Mouse (Mus musculus) ES-CJ7 (cell line): ENCODE data around the gene Zfp335.
A peak's percentile ranks its signal among the peaks of the same experiment; 100 is the strongest.

ENCODE experiments used
- DNase-seq: peaks from one replicate; pipeline ENCODE4 v3.0.0; 2011; ENCODE audit warnings: low read depth, low spot score

Gene Zfp335

DNA sequence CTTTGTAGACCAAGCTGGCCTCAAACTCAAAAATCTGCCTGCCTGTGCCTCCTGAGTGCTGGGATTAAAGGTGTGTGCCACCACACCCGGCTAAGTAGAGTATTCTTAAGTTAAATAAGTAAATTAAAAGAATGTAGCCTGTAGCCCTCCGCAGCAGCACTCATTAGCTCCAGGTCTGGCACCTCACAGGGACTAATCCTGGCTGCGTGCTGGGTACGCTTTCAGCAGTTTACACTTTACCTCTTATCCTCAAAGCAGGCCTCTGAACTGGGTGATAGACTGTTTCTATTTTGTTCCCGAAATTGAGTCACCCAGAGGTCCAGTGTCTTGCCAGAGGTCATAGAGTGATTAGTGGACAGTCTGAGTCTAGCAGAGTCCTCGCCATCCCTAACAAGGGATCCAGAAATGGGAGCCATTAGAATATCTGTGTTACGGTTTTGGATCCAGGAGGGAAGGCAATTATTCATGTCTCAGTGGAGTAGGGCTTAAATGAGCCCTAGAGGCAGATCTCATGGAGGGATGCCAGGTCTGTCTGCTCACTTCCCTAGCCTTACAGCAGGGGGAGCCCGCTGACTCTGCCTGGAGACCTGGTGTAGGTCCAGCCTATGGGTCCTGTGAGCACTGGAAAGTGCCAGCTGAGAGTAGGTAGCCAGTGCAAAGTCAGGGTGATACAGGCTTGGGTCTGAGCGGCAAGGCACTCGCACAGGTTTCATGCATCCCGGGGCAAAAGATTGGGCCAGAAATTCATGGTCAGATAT is 12.7 kb upstream of the Zfp335 start:
- DNase-seq: peak; percentile 77

- no peak for DNase-seq
Measured at GRCm38 (mm10) chr2:164923291-164923690, 11.7 kb upstream of the Zfp335 start.

DNA sequence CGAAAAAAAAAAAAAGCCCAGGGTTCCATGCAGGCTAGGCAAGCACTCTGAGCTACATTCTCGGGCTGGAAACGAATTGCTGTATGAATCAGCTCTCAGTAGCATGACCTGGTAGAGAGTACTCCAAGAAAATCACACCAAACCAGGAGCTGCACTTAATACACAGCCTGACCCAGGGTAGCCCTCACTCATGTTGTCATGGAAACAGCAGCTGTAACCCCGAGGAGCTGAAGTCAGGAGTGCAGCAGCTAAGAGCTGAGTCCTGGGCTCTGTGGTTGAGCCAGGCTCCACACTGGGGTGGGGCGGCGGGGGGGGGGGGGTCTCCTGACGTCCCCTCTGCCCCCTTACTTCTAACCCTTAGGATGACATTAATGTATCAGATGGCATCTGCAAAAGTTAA is 10.4 kb upstream of the Zfp335 start:
- DNase-seq: no peak

DNA sequence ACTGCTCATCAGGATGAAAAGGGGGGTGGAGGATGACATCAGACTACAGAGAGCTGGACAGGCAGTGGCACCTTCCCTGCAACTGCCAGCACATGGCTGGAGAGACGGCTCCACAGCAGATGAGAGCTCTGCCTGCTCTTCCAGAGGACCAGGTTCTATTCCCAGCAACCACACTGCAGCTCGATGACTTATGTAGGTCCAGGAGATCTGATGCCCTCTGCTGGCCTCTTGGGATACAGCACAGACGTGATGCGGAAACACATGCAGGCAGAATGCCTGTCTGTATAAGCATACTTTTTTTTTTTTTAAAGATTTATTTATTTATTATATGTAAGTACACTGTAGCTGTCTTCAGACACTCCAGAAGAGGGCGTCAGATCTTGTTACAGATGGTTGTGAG is 6.8 kb upstream of the Zfp335 start:
- DNase-seq: peak; percentile 87

GRCm38 (mm10) chr2:164917371-164917770 is 5.8 kb upstream of the Zfp335 start:
- DNase-seq: peak; percentile 80

DNA sequence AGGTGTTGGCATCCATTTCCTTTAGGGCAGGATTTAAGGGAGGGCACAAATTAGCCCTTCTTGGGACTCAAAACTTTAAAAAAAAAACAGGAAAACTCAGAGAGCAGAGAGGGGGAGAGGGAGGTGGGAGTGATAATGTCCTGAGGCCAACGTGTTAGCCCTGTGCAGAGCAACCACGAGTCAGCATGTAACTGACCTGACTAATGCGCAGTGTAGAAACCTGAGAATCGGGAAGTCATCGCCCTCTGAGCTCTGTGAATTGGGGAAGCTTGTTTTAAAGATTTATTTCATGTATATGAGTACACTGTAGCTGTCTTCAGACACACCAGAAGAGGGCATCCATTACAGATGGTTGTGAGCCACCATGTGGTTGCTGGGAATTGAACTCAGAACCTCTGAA is 5.3 kb upstream of the Zfp335 start:
- DNase-seq: no peak

GRCm38 (mm10) chr2:164913428-164913786 is 1.9 kb upstream of the Zfp335 start:
- DNase-seq: no peak

GRCm38 (mm10) chr2:164912749-164913427 is 1.3 kb upstream of the Zfp335 start:
- DNase-seq: no peak

DNA sequence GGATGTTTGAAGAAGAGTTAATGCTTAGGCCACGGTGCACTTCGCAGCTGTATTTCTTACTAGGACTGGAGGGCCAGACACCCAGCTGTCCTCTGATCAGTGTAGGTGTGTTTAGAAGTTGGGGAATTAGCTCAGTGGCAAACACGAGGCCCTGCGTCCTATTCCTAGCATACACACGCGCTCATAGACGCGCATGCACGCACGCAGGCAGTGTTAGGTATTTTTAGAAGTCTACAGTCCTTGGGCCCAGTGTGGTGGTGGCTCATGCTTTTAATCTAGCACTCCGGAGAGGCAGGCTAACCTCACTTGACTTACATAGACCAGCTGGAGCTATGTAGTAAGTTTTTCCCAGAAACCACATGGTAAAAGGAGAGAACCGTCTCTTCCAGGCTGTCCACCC is 594 bp upstream of the Zfp335 start:
- DNase-seq: peak; percentile 40

GRCm38 (mm10) chr2:164910360-164911061 is 1.0 kb downstream of the Zfp335 start:
- DNase-seq: no peak

DNA sequence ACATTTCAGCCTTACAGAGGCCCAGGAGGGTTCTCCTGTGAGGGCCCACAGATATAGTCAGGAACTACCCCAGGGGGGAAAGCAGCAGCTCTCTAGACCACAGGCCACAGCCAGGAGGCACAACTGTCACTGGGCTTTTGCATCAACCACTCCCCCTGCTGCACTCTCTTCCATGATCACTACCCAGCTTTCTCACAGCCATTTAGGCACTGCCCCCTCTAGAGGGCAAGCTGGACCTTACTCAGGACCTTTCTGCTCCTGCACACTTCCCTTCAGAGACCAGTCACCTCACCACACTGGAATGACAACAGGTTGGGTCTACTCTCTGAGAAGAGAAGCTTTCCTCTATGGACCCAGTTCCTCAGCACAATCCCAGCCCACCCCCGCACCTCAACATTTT is 2.0 kb downstream of the Zfp335 start:
- peak; percentile 57 for DNase-seq

DNA sequence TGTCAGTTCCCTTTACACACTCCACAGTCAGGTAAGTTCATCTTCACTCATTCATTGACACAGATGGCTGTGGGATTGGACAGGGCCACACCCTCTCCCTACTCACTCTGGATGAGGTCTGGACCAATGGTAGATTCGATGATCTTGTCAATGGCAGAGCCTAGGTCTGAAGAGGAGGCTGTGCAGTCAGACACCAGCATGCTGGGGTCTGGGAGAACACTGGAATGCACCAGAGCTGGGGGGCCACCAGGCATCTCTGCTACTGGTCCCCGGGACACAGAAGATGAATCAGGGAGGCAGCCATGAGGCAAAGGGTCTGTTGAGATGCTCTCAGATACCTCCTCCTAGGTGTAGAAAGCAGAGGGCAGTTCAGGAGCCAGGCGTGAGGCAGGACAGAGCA is 2.5 kb downstream of the Zfp335 start:
- no peak for DNase-seq

- DNase-seq: no peak
Measured at GRCm38 (mm10) chr2:164908011-164908410, 3.5 kb downstream of the Zfp335 start.

DNA sequence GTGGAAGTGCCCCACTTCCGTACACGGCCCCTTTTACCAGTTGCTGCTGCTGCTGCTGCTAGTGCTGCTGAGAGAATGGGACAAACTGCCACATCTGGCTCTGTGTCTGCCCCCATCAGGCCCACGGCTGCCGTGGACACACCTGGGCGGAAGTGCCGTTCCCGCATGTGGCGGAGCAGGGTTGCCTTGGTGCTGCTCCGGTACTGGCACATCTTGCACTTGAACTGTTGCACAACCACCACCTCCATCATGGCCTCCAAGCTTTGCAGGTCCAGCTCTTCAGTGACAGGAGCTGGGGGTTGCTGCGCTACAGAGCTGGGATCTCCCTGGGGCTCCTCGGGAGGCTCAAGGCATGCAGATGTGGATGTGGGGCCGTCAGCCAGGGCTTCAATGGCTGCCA is 4.0 kb downstream of the Zfp335 start:
- no peak for DNase-seq

DNA sequence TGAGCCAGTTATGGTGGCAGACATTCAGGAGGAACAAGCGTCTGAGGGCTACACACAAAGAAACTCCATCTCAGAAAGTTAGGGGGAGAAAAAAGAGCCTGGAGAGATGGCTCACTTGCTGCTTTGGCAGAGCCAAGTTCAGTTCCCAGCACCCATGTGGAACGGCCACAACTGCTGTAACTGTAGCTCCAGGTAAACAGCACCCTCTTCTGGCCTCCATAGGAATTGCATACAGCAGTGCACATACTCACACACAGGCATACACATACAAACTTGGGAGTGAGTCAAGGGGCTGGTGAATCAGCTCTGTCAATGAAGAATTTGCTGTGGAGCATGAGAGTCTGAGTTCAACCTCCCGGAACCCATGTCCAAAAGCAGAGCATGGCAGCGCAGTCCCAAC is 5.5 kb downstream of the Zfp335 start:
- DNase-seq: peak; percentile 63

- no peak for DNase-seq
Measured at GRCm38 (mm10) chr2:164903496-164903895, 8.1 kb downstream of the Zfp335 start.

DNA sequence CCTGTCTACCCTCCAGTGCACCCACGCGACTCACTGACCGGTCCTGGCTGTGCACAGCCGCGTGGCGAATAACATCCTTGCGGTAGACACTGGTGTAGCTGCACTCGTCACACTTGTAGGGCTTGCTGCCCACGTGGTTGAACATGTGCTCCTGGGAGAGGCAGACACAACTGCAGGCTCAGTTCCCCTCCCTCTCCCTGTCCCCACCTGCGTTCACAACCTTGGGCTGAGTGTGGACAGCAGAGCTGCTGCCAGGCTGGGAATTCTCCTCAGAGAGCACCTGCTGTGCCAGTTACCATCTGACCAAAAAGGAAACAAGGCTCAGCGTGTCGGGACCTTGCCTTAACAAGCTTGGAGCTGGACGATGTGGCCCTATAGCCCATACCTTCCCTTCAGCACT is 10.2 kb downstream of the Zfp335 start:
- no peak for DNase-seq

- no peak for DNase-seq
Measured at GRCm38 (mm10) chr2:164899723-164900459, 11.7 kb downstream of the Zfp335 start.

- no peak for DNase-seq
Measured at GRCm38 (mm10) chr2:164899034-164899433, 12.5 kb downstream of the Zfp335 start.

- no peak for DNase-seq
Measured at GRCm38 (mm10) chr2:164898008-164898407, 13.5 kb downstream of the Zfp335 start.

GRCm38 (mm10) chr2:164895885-164896284 is 15.7 kb downstream of the Zfp335 start:
- no peak for DNase-seq

DNA sequence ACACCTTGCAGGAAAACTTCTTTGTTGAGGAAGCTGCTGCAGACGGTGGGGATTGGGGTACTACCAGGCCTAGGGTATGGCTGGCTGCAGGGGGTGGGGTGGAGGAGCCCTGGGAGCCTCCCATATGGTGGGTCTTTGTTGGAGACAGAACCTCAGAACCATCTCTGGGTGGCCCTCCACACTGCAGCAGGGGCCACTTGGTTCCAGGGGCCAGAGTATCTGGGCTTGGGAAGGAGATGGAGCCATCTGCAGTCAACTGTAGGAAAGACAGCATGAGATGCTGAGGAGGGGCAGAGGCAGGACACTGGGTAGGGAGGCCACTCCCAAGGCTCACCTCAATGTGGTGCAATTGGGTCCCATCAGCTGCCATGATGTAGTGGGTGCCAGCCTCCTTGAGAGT is 16.9 kb downstream of the Zfp335 start:
- DNase-seq: no peak
